Mouse (Mus musculus) cerebellum, adult (tissue): ENCODE data around the gene Rassf5.

Experiments
- ATAC-seq: cut with Nextera tagmentation; 2 replicates; pipeline ENCODE4 v1.9.2; 2017; ENCODE audit warnings: mild to moderate bottlenecking, moderate library complexity, mixed read lengths; ENCODE audit not compliant: insufficient number of reproducible peaks, low FRiP score, low TSS enrichment

Gene Rassf5

DNA sequence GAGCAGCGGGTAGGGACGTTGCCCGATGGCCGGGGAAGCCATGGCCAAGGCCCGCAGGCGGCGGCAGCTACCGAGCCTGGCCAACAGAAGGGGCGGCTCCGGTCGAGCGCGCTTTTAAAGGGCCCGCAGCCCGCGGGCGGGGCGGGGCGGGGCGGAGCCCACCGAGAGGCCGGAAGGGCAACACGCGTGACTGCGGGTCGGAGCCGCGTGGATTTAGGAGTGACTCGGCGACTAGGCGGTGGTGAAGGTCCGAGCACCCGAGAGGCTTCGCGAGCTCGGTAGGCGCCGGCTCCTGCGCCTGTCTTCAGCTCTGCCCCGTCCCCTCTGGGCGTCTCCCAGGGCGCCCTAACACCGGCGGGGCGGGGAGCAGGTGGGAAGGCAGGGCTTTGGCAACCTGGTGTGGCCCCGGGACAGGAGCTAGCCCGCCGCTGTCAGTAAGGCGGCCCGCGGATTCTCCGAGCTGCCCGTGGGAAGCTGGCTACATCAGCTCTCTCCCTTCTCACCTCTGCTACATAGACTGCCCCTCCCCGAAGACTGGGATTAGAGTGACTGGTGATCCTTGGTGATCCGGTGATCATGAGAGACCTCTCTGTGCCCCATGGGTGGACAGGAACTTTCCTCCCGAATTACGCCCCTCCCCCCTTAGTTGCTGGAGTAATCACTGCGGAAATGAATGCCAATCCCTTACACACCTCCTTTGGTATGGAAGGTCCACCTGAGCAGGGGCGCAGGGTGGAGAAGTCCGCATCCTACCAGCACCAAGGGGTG, at the start of gene Rassf5:
TSS of gene Rassf5 (minus strand) at position 170 of the 768 bp plus-strand sequence.
- peak; percentile 68 for ATAC-seq

DNA sequence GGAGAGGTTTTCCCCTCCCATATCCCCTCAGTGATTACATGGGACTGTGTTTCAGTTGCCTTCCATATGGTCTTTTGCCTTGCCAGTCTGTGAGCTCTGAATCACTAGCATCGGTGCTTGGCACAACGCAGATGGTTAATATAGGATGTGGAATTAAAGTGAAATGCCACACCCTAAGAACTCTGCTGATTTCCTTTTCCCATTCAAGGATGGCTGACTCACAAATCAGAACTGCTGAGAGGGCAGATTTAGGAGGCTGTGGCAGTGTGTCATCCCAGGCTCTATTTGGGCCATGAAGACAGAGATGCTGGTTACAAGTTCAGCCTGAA, 48.8 kb upstream of the Rassf5 start:
- peak; percentile 36; the same call in 1 of the 2 replicates for ATAC-seq

GRCm38 (mm10) chr1:131293221-131293921, 48.3 kb upstream of the Rassf5 start:
- ATAC-seq, result peak; percentile 22; the same call in 1 of the 2 replicates

DNA sequence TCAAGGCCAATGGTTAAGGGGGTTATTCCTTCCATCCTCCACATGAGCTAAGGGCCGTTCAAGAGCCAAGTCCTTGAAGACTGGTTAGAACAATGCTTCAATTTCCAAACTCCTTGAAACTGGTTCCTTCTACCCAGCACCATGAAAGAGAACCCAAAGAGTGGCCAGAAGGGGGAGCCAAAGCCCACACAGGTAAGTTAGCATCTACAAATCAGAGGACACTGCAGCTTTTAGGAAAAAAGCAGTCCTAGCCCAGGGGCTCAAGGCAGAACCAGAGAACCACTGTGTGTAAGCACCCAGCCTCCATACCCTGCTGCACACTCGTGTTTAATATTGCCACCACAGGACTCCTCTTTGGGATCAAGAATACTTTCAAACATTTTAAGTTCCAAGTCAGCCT, 45.6 kb upstream of the Rassf5 start:
- ATAC-seq, result no peak

DNA sequence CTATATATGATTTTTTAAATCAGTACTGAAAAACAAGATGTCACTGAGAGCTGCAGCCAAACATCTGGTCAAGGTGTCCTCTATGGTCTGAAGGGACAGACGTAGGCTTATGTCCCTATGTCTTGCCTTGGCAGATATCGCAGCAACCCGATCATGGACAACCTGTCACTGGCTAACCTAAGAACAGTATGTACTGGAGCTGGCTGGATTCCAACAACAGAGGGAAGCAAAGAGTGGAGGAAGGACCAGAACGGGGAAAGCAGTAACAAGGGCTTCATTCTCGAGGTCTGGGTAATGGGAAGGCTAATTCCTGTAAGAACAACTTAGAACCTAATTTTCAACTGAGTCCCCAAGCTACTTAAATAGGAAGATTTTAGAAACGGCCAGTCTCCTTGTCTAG, 43.9 kb upstream of the Rassf5 start:
- ATAC-seq, result no peak

DNA sequence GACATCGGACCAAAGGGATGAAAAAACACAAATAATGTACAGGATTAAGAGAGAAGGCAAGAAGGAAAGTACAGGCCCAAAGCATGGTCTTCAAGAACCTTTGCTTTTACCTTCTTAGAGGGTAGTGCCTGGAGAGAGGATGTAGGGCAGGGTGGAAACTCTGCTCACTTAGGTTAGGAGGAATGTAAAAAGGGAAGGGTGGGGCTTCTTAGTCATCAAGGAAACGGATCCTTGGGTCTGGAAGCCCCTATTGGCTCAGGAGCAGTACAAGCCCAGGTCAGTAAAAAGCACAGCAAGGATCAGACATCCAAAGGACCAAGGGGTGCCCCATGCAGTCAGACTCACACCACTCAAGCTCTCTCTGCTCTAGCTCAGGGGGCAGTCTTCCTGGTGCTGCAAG, 42.2 kb upstream of the Rassf5 start:
- ATAC-seq, result no peak

DNA sequence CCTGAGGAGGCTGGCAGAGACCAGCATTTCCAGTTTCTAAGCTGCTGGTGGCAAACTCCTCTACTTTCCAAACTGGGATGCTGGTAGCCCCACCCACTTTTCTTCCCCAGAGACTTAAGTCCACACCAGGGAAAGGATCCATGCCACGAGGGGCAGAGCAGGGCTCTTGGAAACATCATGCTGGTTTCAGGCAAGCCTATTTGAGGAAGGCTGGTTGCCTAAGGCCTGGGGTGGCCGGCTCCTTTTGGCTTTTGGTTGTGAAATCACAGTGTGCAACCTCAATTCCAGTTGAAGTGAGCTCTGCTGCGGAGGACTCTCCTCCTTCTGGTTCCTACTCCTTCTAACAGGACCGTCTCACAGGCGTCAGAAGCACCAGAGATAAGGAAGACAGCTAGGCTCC, 41.7 kb upstream of the Rassf5 start:
- ATAC-seq, result no peak

DNA sequence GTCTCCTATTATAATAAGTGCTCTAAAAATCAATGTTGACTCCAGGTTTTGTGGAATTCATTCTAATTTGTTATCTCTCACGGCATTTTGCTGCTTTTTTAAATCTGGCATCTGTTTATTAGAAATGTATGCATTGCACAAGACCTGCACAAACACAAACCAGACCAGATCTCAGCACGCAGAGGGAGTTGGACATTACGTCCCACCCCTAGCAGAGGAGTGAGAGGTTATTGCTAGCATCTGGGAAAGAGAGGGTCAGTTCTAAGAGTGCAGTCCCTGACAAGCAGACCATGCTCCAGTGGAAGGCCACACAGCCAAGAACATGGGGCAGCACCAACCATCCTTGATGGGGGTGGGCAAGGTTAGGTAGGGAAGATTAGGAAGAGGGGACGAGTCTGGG, 39.6 kb upstream of the Rassf5 start:
- ATAC-seq, result no peak

DNA sequence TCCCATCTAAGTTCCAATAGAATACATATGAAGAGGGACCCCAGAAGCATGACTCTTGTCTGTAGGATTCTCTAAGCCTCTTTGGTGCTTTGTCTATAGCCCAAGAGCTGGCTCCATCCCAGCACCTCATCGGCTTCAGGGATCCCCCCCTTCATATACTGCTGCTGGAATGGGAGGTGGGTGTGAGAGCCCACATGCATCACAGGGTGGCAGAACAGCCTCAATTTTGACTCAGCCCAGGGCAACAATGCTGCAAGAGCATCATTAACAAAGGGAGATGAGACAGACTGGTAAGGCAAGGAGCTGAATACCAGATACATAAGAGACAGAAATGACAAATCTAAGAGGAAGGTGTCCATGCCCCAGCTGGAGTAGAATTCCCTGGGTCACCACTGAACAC, 39.1 kb upstream of the Rassf5 start:
- ATAC-seq, result no peak

DNA sequence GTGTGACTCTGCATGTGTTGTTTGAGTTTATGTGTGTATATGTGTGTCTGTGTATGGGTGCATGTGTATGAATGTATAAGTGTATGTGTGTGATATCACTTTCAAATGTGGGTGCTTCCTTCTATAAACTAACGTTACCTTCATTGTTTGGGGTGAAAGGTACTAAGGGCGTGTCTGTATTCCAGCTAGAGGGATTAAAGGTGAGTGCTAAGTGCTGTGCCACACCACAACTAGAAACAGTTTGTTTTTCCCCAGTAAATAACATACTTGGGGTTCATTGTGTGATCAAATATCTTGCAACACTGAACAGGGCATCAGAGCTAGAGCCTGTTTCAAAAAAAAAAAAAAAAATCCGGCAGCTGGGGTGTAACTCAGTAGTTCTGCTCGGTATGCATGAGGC, 36.7 kb upstream of the Rassf5 start:
- no peak for ATAC-seq

- ATAC-seq, result no peak
Observed at GRCm38 (mm10) chr1:131280280-131280679, 35.2 kb upstream of the Rassf5 start.

DNA sequence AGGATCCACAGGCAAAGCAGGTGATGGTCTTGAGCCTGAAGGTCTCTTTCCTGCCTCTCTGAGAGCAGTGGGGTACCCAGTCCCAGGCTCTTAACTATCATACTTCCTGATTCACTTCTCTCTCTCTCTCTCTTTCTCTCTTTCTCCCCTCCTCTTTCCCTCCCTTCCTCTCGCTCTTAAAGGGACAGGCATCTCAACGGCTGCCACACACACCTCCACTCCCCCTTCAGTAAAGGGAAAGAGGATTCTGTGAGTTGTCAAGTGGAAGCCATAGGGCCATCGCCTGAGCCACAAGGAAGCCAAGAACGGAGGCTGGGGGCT, 34.4 kb upstream of the Rassf5 start, which contains the start of gene Ikbke:
TSS of gene Ikbke (minus strand) at position 151 of the 321 bp plus-strand sequence.
- no peak for ATAC-seq

GRCm38 (mm10) chr1:131278606-131279455, 33.8 kb upstream of the Rassf5 start:
- no peak for ATAC-seq

GRCm38 (mm10) chr1:131276831-131277230, 31.8 kb upstream of the Rassf5 start:
- ATAC-seq, result no peak

GRCm38 (mm10) chr1:131275577-131275976, 30.5 kb upstream of the Rassf5 start:
- no peak for ATAC-seq

- ATAC-seq, result no peak
Observed at GRCm38 (mm10) chr1:131274725-131275539, 29.9 kb upstream of the Rassf5 start.

GRCm38 (mm10) chr1:131269797-131270578, 24.9 kb upstream of the Rassf5 start:
- ATAC-seq, result peak; percentile 46; the same call in 1 of the 2 replicates

GRCm38 (mm10) chr1:131268776-131269175, 23.7 kb upstream of the Rassf5 start:
- no peak for ATAC-seq

GRCm38 (mm10) chr1:131263905-131264304, 18.8 kb upstream of the Rassf5 start:
- ATAC-seq, result no peak
